Mouse (Mus musculus) gonadal fat pad, adult 2 months (tissue): Measurements from ENCODE around the gene Gm26620. TPM values are rescaled to one million over a fixed set of nuclear protein-coding genes. Genes with fewer than 3 reads are reported as not detected.

Experiments
- DNase-seq: peaks from one replicate; pipeline ENCODE4 v3.0.0-alpha.2; 2012; ENCODE audit warnings: low read depth
- polyA plus RNA-seq: library from polyadenylated mRNA; depleted of rRNA; stranded (reverse); fragments of >200 nt; gene quantifications from 2 replicates; pipeline ENCODE4 v1.2.3, GENCODE M21; 2012

Gm26620 gene
- polyA plus RNA-seq, 1 experiment = 1.4 TPM

DNA sequence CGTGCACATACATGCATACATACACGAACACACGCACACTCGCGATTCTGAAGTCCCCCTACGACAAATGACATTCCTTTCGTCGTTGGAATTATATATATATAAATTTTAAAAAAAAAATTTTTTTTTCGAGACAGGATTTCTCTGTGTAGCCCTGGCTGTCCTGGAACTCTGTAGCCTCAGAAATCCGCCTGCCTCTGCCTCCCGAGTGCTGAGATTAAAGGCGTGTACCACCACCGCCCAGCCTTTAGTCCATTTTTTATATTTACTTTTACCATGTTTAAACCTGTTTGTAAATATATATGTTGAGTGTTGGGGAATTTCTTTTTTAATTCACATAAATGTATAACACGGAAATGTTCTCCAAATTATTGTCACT is 16.0 kb upstream of the Gm26620 start:
- no peak for DNase-seq

- no peak for DNase-seq
Observed at GRCm38 (mm10) chr1:170871402-170871801, 13.5 kb upstream of the Gm26620 start.

- no peak for DNase-seq
Observed at GRCm38 (mm10) chr1:170871961-170872360, 12.9 kb upstream of the Gm26620 start.

DNA sequence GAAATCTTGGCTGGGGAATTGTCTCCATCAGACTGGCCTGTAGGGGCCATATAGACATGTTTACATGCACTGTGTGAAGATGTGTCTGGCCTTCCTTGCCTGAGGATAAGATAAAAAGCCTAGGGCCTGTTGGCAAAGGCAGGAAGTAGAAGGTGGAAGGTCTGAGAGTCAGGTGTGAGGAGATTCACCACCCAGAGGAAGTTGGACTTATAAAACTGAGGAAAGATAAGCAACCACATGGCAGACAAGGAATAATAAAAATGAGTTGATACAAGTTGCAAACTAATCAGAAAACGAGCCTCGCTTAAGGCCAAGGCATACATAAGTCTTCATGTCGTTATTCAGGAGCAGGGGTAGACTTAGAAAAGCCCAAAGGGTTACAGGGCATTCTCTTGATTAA is 9.2 kb upstream of the Gm26620 start:
- DNase-seq = no peak

DNA sequence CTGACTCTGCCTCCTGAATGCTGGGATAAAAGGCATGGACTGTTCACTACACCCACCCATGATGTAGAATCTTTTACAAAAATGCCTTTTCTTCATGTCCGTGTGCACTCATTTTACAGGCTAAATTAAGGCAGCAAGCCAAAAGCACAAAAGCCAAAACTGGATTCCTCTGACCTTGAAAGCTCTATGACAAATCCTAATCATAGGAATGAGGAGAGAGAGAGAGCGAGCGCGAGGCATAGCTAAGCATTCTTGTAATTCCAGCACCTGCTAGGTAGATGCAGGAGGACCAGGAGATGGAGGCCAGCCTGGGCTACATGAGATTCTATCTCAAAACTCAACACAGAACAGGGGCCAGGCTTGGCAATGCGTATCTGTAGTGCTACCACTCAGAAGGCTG is 8.0 kb upstream of the Gm26620 start:
- no peak for DNase-seq

DNA sequence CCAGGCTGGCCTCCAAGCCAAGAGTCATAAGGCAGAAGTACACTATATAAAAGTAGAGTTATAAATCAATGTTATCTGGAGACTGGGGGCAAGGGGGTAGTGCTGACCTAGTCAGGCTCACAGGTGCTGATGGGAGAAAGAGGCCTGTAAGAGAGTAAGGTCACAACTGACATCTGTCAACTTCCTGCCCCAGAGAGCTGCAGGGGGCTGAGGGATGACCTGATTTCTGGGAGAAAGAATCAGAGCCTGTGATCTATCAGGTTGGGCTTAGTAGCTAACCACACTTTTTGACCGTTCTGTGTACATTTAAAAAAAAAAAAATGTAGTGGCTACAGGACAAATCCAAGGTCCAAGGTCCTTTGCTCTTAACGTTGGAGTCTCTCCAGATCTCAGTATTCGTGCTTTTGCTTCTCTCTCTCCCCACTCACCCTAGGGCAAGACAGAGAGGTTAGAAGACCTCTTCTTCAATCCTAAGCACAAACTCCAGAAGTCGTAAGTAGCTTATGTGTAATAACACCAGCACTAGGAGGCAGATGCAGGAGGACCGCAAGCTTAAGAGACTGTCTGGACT is 1.9 kb upstream of the Gm26620 start:
- no peak for DNase-seq

- DNase-seq = no peak
Observed at GRCm38 (mm10) chr1:170884390-170884789, 475 bp upstream of the Gm26620 start.

- DNase-seq = no peak
Observed at GRCm38 (mm10) chr1:170886044-170886458, 1.2 kb downstream of the Gm26620 start.

GRCm38 (mm10) chr1:170889310-170889709 is 4.4 kb downstream of the Gm26620 start:
- DNase-seq = no peak

GRCm38 (mm10) chr1:170891646-170892045 is 6.8 kb downstream of the Gm26620 start:
- no peak for DNase-seq

GRCm38 (mm10) chr1:170892279-170892678 is 7.4 kb downstream of the Gm26620 start:
- DNase-seq = no peak

DNA sequence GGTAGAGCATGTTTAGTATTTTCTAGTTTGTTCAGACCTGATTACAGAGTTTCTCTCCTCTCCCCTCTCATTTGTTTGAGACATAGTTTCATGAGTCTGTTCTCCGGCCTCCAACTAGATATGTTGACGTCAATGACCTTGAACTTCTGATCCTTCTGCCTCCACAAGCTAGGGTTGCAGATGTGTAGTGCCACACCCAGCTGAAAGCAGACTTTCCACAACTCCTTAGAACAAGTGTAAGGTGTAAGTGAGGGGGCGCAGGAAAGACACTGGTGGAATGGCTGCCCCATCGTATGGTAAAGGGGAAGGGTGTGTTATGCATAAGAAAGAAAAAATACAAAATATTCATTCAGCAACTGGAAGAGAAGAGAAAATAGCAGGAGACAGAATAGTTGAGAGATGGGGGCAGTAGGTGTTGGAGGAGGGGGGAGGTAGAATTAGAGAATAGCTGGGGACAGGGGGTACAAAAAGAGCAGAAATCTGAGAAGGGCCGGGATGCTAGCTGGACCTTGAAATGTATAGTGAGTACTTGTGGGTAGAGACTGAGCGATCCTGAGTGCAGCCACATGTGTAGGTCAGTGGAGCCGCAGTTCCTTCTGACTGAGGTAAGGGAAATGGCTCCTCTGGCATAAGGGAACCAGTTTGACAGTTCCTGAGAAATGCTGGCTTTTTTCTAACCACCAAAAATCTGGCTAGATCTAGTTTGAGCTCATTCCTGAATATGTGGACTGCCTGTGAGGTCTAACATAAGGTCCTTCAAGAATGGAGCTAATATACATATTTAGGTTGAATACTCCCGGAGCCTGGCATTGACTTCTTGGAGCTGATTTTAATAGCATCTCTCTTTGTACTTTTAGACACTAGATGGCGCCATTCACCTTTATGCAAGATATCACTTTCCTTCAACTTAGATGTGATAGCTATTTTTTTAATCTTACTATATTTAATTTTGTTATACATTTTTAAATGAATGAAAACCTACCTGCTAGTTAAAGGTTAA is 10.0 kb downstream of the Gm26620 start:
- DNase-seq = no peak

DNA sequence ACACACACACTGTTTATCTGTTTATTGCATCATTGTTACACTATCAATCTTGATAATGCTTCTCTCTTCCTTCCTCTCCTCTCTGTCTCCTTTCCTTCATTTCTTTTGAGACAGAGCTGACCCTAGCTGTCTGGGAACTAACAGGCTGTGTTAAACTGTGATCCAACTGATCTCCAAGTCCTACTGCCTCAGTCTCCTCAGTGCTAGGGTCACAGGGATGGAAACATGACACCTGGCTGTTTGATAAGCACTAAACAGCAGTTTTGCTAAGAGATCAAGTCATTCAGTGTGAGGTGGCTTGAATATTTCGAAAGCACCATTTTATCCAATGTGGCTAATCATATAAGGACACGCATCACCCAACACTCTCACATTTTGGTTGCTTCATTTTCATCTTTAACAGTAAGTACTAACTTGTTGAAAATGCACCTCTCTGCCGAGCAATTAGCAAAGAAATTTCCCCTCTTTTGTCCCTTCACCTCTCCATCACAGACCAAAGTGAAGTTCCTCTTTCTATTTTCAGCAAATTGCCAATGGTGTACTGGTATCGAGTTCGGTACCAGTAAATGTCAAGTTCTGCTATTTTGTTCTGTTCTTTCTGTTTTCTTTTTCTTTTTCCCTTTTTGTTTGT is 11.9 kb downstream of the Gm26620 start:
- no peak for DNase-seq

DNA sequence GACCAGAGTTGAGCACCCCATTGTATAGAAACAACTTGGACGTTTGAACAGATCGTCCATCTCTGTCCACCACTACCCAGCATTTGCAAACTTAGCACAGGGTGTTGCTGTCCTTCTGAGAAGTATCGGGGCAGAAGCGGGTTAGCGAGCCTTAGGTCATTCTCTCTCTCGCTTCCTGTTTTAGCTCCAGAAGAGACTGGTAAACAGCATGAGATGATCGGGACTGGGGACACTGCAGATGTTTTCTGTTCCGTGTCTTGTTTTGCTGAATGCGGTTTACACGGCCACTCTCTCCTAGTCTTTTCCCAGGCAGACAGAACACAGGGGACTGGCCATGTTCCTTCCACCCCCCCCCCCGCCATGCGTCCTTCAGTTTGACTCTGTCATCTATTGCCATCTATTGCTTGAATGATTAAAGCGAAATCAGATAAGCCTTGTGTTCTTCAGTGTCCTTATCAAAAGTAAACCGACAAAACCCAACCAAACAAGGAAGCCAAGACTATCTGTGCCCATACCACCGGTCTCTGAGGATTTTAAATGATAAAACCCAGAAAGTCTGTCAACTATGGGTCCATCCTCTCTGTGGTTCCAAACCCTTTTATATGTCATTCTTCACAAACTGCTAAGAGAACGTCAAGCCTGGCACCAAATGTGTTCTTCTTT is 13.7 kb downstream of the Gm26620 start:
- DNase-seq = no peak

DNA sequence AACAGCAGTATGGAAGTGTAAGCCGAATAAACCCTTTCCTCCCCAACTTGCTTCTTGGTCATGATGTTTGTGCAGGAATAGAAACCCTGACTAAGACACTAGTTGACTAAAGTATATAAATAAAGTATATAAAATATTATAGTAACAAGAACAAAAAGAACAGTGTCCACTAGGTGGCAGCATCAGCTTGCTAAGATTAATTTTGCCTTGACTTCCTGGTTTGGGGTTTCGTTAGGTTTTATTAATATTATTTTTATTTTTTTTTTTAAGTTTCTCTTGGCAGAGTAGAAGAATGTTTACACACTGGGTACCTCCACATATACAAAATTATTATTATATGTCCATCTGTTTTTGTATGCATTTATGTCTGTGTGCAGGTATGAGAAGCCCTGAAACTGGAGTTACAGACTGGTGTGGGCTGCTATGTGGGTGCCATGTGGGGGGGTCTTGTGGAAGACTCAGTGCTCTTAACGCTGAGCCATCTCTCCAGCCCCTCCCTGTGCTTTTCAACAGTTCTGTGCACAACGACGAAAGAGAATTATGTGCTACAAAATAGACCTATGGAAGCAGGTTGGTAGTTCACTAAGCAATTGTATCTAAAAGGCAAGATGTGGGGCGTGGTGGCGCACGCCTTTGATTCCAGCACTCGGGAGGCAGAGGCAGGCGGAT is 16.1 kb downstream of the Gm26620 start:
- no peak for DNase-seq

- no peak for DNase-seq
Observed at GRCm38 (mm10) chr1:170901536-170902238, 16.8 kb downstream of the Gm26620 start.

- DNase-seq = no peak
Observed at GRCm38 (mm10) chr1:170903485-170903884, 18.6 kb downstream of the Gm26620 start.

GRCm38 (mm10) chr1:170907111-170907455 is 22.2 kb downstream of the Gm26620 start:
- no peak for DNase-seq

DNA sequence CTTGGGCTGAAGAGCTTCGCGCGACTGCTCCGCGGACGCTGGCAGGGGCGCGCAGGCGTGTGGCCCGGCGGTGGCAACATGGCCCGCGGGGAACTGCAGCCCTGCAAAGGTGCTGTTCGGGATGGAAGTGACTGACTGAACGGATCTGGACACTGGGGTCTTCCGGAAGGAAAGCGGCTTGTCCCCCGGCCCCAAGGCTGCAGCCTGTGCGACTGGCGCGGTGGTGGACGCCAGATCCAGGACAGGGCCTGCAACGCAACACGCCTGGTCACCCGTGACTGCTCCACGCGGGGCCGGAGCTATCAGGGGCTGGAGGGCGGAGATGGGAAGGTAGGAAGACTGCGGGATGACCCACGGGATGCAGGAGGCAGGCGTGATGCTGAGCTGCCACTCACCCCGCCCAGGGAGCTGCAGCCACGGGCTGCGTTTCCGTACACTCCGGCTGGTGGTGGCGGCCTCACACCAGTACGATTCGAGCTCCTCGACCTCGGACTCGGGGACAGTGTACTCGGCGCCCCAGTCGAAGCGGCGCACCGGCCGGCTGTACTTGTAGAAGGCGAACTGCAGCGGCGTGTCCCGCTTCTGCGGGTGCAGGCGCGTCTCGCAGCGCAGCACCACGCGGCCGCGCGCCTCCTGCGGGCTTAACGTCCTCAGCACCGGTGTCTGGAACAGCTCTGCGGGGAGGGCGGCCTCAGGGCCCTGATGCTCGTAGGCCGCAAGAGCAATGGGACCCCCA is 22.8 kb downstream of the Gm26620 start:
- no peak for DNase-seq

- DNase-seq = no peak
Observed at GRCm38 (mm10) chr1:170908341-170908740, 23.5 kb downstream of the Gm26620 start.
